Mouse (Mus musculus): ENCODE results near the gene Uts2r. TPM values are rescaled to one million over a fixed set of nuclear protein-coding genes. Genes with fewer than 3 reads are reported as not detected.

The Uts2r gene
- not detected for total RNA-seq (2023)

GRCm38 (mm10) chr11:121159971-121160370, at the start of gene Uts2r:
TSS of gene Uts2r (plus strand) at chr11:121160271.

DNA sequence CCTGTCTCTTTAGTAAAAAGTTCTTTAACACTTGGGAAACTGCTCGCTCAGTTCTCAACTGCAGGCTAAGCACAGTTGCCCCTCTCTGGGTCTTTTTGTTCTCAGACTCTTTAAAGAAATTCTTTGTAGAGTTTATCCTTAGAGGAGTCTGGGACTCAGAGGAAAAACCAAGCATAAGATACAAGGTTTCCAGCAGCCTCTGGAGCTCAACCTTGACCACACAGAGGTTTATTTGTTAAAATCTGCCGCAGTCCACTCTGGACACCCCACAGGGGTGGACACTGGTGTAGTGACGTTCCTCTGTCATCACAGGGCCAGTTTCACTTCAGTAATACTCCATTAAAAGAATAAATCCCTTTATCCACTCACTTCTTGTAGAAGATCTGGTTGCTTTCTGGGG, 41.5 kb upstream of the Uts2r start, which contains the start of gene Tex19.2:
Gene Tex19.2, minus strand, starts transcription at position 101 of the 400 bp plus-strand sequence.

GRCm38 (mm10) chr11:121145865-121146264, 14.2 kb upstream of the Uts2r start, which contains the start of gene Tex19.1:
TSS of gene Tex19.1 (plus strand) at chr11:121146143.

GRCm38 (mm10) chr11:121204161-121205006, 44.3 kb downstream of the Uts2r start, which contains the start of the genes Hexdc and Ogfod3:
TSS of gene Hexdc (plus strand) at chr11:121204433.
TSS of gene Ogfod3 (minus strand) at chr11:121204711.

Other genes starting within 250 kb of the Uts2r start
- gene Ccdc57, start 227.4 kb upstream of the Uts2r start, total RNA-seq (2023) = 1 to 10 TPM in 1 of 2 experiments, under 1 TPM in 1; 0.83 to 1.4 TPM
- gene Slc16a3, start 211.8 kb upstream of the Uts2r start, total RNA-seq (2023) = 1 to 10 TPM in 1 of 2 experiments, under 1 TPM in 1; 0.65 to 2.3 TPM
- 100 to 1,000 TPM; 134 to 142 TPM for gene Csnk1d, start 168.9 kb upstream of the Uts2r start, total RNA-seq (2023)
- gene Cd7, start 120.9 kb upstream of the Uts2r start, total RNA-seq (2023) = 1 to 10 TPM; 6.8 to 9.7 TPM
- not detected for gene Sectm1b, start 96.7 kb upstream of the Uts2r start, total RNA-seq (2023)
- not detected for gene Sectm1a, start 79.1 kb upstream of the Uts2r start, total RNA-seq (2023)
- not detected for gene Tex19.2, start 41.6 kb upstream of the Uts2r start, total RNA-seq (2023)
- not detected for gene Tex19.1, start 14.1 kb upstream of the Uts2r start, total RNA-seq (2023)
- 10 to 100 TPM; 16.7 to 21.5 TPM for gene Hexdc, start 44.2 kb downstream of the Uts2r start, total RNA-seq (2023)
- 10 to 100 TPM; 10.5 to 11.7 TPM for gene Ogfod3, start 44.4 kb downstream of the Uts2r start, total RNA-seq (2023)
- 100 to 1,000 TPM; 118 to 135 TPM for gene Cybc1, start 69.1 kb downstream of the Uts2r start, total RNA-seq (2023)
- 10 to 100 TPM; 62.0 to 66.2 TPM for gene Narf, start 77.0 kb downstream of the Uts2r start, total RNA-seq (2023)
- 10 to 100 TPM; 40.8 to 48.4 TPM for gene Foxk2, start 99.7 kb downstream of the Uts2r start, total RNA-seq (2023)
- 10 to 100 TPM; 52.6 to 59.7 TPM for gene Wdr45b, start 194.2 kb downstream of the Uts2r start, total RNA-seq (2023)
- not detected for gene Rab40b, start 228.0 kb downstream of the Uts2r start, total RNA-seq (2023)